Mouse (Mus musculus): ENCODE measurements around the gene Fam167b. TPM values are rescaled to one million over a fixed set of nuclear protein-coding genes. Genes with fewer than 3 reads are reported as not detected.
"Not testable (repeated sequence)": the region's sequence is repeated elsewhere in the genome, so short reads cannot be mapped to it uniquely, and the experiment has no call there.

The Fam167b gene
- polyA plus RNA-seq, 1 experiment from 2014 or later = 5.6 TPM

- not testable (repeated sequence) for H3K9me3 ChIP-seq (ENCODE audit: control insufficient read depth, low read length); H3K27me3 ChIP-seq (ENCODE audit: control insufficient read depth, insufficient read depth, low read length); H3K9ac ChIP-seq (ENCODE audit: low read length); H3K4me2 ChIP-seq (ENCODE audit: low read length); H3K36me3 ChIP-seq (ENCODE audit: control insufficient read depth, insufficient read depth, low read length); H3K4me1 ChIP-seq (ENCODE audit: control insufficient read depth in 2 of 2, insufficient read depth in 2 of 2, low read length in 2 of 2); H3K27ac ChIP-seq (replicated peaks in 1 of 2; ENCODE audit: control insufficient read depth in 1 of 2, insufficient read depth in 1 of 2, low read depth in 2 of 2, low read length in 2 of 2); H3K4me3 ChIP-seq (ENCODE audit: control insufficient read depth in 1 of 2, insufficient read depth in 1 of 2, low read depth in 1 of 2, low read length in 2 of 2); ATAC-seq (ENCODE audit: insufficient number of reproducible peaks, insufficient read depth, low FRiP score, low read depth)
- WGBS = 76% methylated on average over 4 of the region's 4 CpGs
These were observed 30.7 kb downstream of the Fam167b start for GRCm38 (mm10) chr4:129547631-129548030.

- Histone ChIP-seq H3K27me3 (ENCODE audit: control insufficient read depth, insufficient read depth, low read length) (no peaks in the 10 kb centered on the region), H3K4me3 (ENCODE audit: control insufficient read depth in 1 of 2, insufficient read depth in 1 of 2, low read depth in 1 of 2, low read length in 2 of 2) (no peak overlapping the region), H3K36me3 (ENCODE audit: control insufficient read depth, insufficient read depth, low read length) (0 out of 2 replicates have a peak, but pooled peaks cover 9% of the 10 kb centered on the region), H3K9ac (ENCODE audit: low read length) (no peak overlapping the region), H3K4me1 (ENCODE audit: control insufficient read depth in 2 of 2, insufficient read depth in 2 of 2, low read length in 2 of 2) (peaks cover 9 to 16% of the 10 kb centered on the region in 2 experiments), H3K9me3 (ENCODE audit: control insufficient read depth, low read length) (no peaks in the 10 kb centered on the region), H3K4me2 (ENCODE audit: low read length) (no peak overlapping the region), H3K27ac (replicated peaks in 1 of 2; ENCODE audit: control insufficient read depth in 1 of 2, insufficient read depth in 1 of 2, low read depth in 2 of 2, low read length in 2 of 2) (no peak overlapping the region)
- WGBS = 90% methylated on average over 4 of the region's 4 CpGs
- no peak for ATAC-seq (ENCODE audit: insufficient number of reproducible peaks, insufficient read depth, low FRiP score, low read depth)
These were observed 34.2 kb downstream of the Fam167b start for GRCm38 (mm10) chr4:129544106-129544505.

GRCm38 (mm10) chr4:129542592-129543141 lies 35.7 kb downstream of the Fam167b start, which contains the start of gene Hdac1:
Hdac1 (minus strand) TSS chr4:129542713.
- ATAC-seq (ENCODE audit: insufficient number of reproducible peaks, insufficient read depth, low FRiP score, low read depth) = peak; percentile 99
- H3K4me2 ChIP-seq (ENCODE audit: low read length) = peak within 1 kb of the TSS; percentile 79
- no peaks in the 10 kb centered on the region for H3K27me3 ChIP-seq (ENCODE audit: control insufficient read depth, insufficient read depth, low read length)
- H3K27ac ChIP-seq (replicated peaks in 1 of 2; ENCODE audit: control insufficient read depth in 1 of 2, insufficient read depth in 1 of 2, low read depth in 2 of 2, low read length in 2 of 2) = peak within 1 kb of the TSS; percentile 82 to 86
- H3K9me3 ChIP-seq (ENCODE audit: control insufficient read depth, low read length) = no peaks in the 10 kb centered on the region
- peak within 1 kb of the TSS; percentile 86 to 99 for H3K4me3 ChIP-seq (ENCODE audit: control insufficient read depth in 1 of 2, insufficient read depth in 1 of 2, low read depth in 1 of 2, low read length in 2 of 2)
- H3K4me1 ChIP-seq (ENCODE audit: control insufficient read depth in 2 of 2, insufficient read depth in 2 of 2, low read length in 2 of 2) = peaks cover 9 to 16% of the 10 kb centered on the region in 2 experiments
- H3K36me3 ChIP-seq (ENCODE audit: control insufficient read depth, insufficient read depth, low read length) = 0 out of 2 replicates have a peak, but pooled peaks cover 11% of the 10 kb centered on the region
- H3K9ac ChIP-seq (ENCODE audit: low read length) = peak within 1 kb of the TSS; percentile 94
- under 1% methylated on average over 46 of the region's 46 CpGs for WGBS

- H3K36me3 ChIP-seq (ENCODE audit: control insufficient read depth, insufficient read depth, low read length) = 0 out of 2 replicates have a peak, but pooled peaks cover 14% of the 10 kb centered on the region
- peak overlapping the region; percentile 79 for H3K4me2 ChIP-seq (ENCODE audit: low read length)
- no peak for ATAC-seq (ENCODE audit: insufficient number of reproducible peaks, insufficient read depth, low FRiP score, low read depth)
- peak overlapping the region; percentile 94 for H3K9ac ChIP-seq (ENCODE audit: low read length)
- H3K9me3 ChIP-seq (ENCODE audit: control insufficient read depth, low read length) = no peaks in the 10 kb centered on the region
- peak overlapping the region; percentile 73 to 82 for H3K27ac ChIP-seq (replicated peaks in 1 of 2; ENCODE audit: control insufficient read depth in 1 of 2, insufficient read depth in 1 of 2, low read depth in 2 of 2, low read length in 2 of 2)
- WGBS = 1% methylated on average over 30 of the region's 30 CpGs
- H3K4me1 ChIP-seq (ENCODE audit: control insufficient read depth in 2 of 2, insufficient read depth in 2 of 2, low read length in 2 of 2) = peaks cover 9 to 16% of the 10 kb centered on the region in 2 experiments
- H3K27me3 ChIP-seq (ENCODE audit: control insufficient read depth, insufficient read depth, low read length) = no peaks in the 10 kb centered on the region
- H3K4me3 ChIP-seq (ENCODE audit: control insufficient read depth in 1 of 2, insufficient read depth in 1 of 2, low read depth in 1 of 2, low read length in 2 of 2) = peak overlapping the region; percentile 86 to 99
These were observed 36.3 kb downstream of the Fam167b start for GRCm38 (mm10) chr4:129541868-129542591.

GRCm38 (mm10) chr4:129540012-129540411 lies 38.3 kb downstream of the Fam167b start:
- ATAC-seq (ENCODE audit: insufficient number of reproducible peaks, insufficient read depth, low FRiP score, low read depth) = no peak
- H3K36me3 ChIP-seq (ENCODE audit: control insufficient read depth, insufficient read depth, low read length) = peaks cover 27% of the 10 kb centered on the region
- H3K27ac ChIP-seq (replicated peaks in 1 of 2; ENCODE audit: control insufficient read depth in 1 of 2, insufficient read depth in 1 of 2, low read depth in 2 of 2, low read length in 2 of 2) = 0 out of 4 replicates have a peak overlapping the region, but pooled peaks of 1 of the 2 experiments have one; percentile 14
- H3K4me1 ChIP-seq (ENCODE audit: control insufficient read depth in 2 of 2, insufficient read depth in 2 of 2, low read length in 2 of 2) = peaks cover 9 to 16% of the 10 kb centered on the region in 2 experiments
- H3K4me3 ChIP-seq (ENCODE audit: control insufficient read depth in 1 of 2, insufficient read depth in 1 of 2, low read depth in 1 of 2, low read length in 2 of 2) = no peak overlapping the region
- no peaks in the 10 kb centered on the region for H3K27me3 ChIP-seq (ENCODE audit: control insufficient read depth, insufficient read depth, low read length)
- H3K4me2 ChIP-seq (ENCODE audit: low read length) = no peak overlapping the region
- WGBS = 76% methylated on average over 6 of the region's 6 CpGs
- H3K9ac ChIP-seq (ENCODE audit: low read length) = no peak overlapping the region
- no peaks in the 10 kb centered on the region for H3K9me3 ChIP-seq (ENCODE audit: control insufficient read depth, low read length)

- H3K4me2 ChIP-seq (ENCODE audit: low read length); H3K4me1 ChIP-seq (ENCODE audit: control insufficient read depth in 2 of 2, insufficient read depth in 2 of 2, low read length in 2 of 2); ATAC-seq (ENCODE audit: insufficient number of reproducible peaks, insufficient read depth, low FRiP score, low read depth); H3K27me3 ChIP-seq (ENCODE audit: control insufficient read depth, insufficient read depth, low read length); H3K9ac ChIP-seq (ENCODE audit: low read length); H3K9me3 ChIP-seq (ENCODE audit: control insufficient read depth, low read length); H3K4me3 ChIP-seq (ENCODE audit: control insufficient read depth in 1 of 2, insufficient read depth in 1 of 2, low read depth in 1 of 2, low read length in 2 of 2); H3K27ac ChIP-seq (replicated peaks in 1 of 2; ENCODE audit: control insufficient read depth in 1 of 2, insufficient read depth in 1 of 2, low read depth in 2 of 2, low read length in 2 of 2): not testable (repeated sequence)
- 83% methylated on average over 5 of the region's 6 CpGs for WGBS
- H3K36me3 ChIP-seq (ENCODE audit: control insufficient read depth, insufficient read depth, low read length) = peaks cover 91% of the 10 kb centered on the region
These were observed 49.4 kb downstream of the Fam167b start for GRCm38 (mm10) chr4:129528901-129529300.
